Mouse (Mus musculus) neural tube, embryonic 14.5 days (tissue): Measurements from ENCODE around the gene Wdr64. TPM values are rescaled to one million over a fixed set of nuclear protein-coding genes. Genes with fewer than 3 reads are reported as not detected.

Source experiments
- ATAC-seq: fragments of 200-750 bp; cut with Nextera tagmentation; 2 replicates; pipeline ENCODE4 v1.8.0; 2017; ENCODE audit warnings: low read depth, mild to moderate bottlenecking, moderate TSS enrichment, moderate library complexity
- H3K27ac ChIP-seq: fragments of 300-500 bp; sonication (generic); 2 replicates; pipeline ENCODE4 v1.5.1; 2014; ENCODE audit warnings: low read depth, mild to moderate bottlenecking, control low read depth, low read length, moderate library complexity, mixed read lengths
- H3K27me3 ChIP-seq: fragments of 300-500 bp; sonication (generic); 2 replicates; pipeline ENCODE4 v1.6.1; 2014; ENCODE audit warnings: low read length; ENCODE audit not compliant: control insufficient read depth, insufficient read depth
- H3K36me3 ChIP-seq: fragments of 300-500 bp; sonication (generic); 2 replicates; pipeline ENCODE4 v1.6.1; 2014; ENCODE audit warnings: low read length, mixed read lengths; ENCODE audit not compliant: control insufficient read depth, insufficient read depth
- H3K4me1 ChIP-seq: fragments of 300-500 bp; sonication (generic); 2 replicates; pipeline ENCODE4 v1.6.1; 2014; ENCODE audit warnings: low read length; ENCODE audit not compliant: control insufficient read depth, insufficient read depth
- H3K4me2 ChIP-seq: fragments of 300-500 bp; sonication (generic); 2 replicates; pipeline ENCODE4 v1.6.1; 2014; ENCODE audit warnings: mild to moderate bottlenecking, low read depth, low read length, control low read depth
- H3K4me3 ChIP-seq: fragments of 300-500 bp; sonication (generic); 2 replicates; pipeline ENCODE4 v1.5.1; 2014; ENCODE audit warnings: low read depth, low read length, control low read depth, mixed read lengths
- H3K9ac ChIP-seq: fragments of 300-500 bp; sonication (generic); replicated peaks from 2 replicates; pipeline ENCODE4 v1.6.1; 2014; ENCODE audit warnings: low read depth, mild to moderate bottlenecking, control low read depth, low read length, mixed read lengths
- H3K9me3 ChIP-seq: fragments of 300-500 bp; sonication (generic); 2 replicates; pipeline ENCODE4 v1.6.1; 2016; ENCODE audit warnings: low read length; ENCODE audit not compliant: control insufficient read depth
- WGBS: fragments of 180-500 bp; shearing (Covaris S2); extraction: QIAGEN DNeasy Blood & Tissue Kit; methylation state at CpG from one replicate; pipeline ENCODE4 v1.1.7; 2014; 5-methylcytosine and 5-hydroxymethylcytosine counted together
- polyA plus RNA-seq: library from polyadenylated mRNA; unstranded; fragments of >200 nt; fragmentation: Nextera tagmentation; extraction: Ambion mirVana; gene quantifications from 2 replicates; pipeline ENCODE4 v1.2.1, GENCODE M21; 2014

The Wdr64 gene
- not detected in 2 replicates for polyA plus RNA-seq

- no peak within 1 kb of the TSS for H3K9ac ChIP-seq
- H3K36me3 ChIP-seq: no peaks in the 10 kb centered on the region
- no peaks in the 10 kb centered on the region for H3K4me1 ChIP-seq
- no peaks in the 10 kb centered on the region for H3K9me3 ChIP-seq
- no peak for ATAC-seq
- H3K4me2 ChIP-seq: no peak within 1 kb of the TSS
- no peak within 1 kb of the TSS for H3K27ac ChIP-seq
- H3K27me3 ChIP-seq: no peaks in the 10 kb centered on the region
- WGBS: 100% methylated on average over 1 of the region's 1 CpGs
- H3K4me3 ChIP-seq: no peak within 1 kb of the TSS
Measured at GRCm38 (mm10) chr1:175698293-175698692, at the start of gene Wdr64. Gene Wdr64 (plus strand): TSS chr1:175698593.

DNA sequence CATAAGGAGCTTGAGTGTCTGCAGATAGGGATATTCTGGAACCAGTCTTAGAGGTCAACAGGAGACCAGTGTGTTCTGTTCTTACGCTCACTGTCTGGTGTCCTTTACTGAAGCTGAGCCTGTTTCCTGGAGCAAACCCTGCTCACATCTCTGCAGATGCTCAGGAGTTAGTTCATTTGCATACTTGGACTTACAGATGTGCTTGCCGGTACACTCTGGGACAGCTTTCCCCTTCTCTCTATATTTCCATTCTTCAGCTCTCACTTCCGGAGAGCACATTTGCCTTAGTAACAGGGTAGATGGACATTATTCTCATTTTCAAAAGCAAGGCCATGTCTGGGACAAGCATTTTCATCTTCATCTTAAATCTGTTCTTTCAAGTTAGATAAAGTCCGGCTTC lies 49.8 kb upstream of the Wdr64 start:
- Histone ChIP-seq H3K4me2 (no peak overlapping the region), H3K36me3 (no peaks in the 10 kb centered on the region), H3K4me3 (no peak overlapping the region), H3K9ac (no peak overlapping the region), H3K27me3 (no peaks in the 10 kb centered on the region), H3K4me1 (no peaks in the 10 kb centered on the region), H3K9me3 (no peaks in the 10 kb centered on the region), H3K27ac (no peak overlapping the region)
- ATAC-seq: no peak
- 98% methylated on average over 4 of the region's 4 CpGs for WGBS

- Histone ChIP-seq H3K27ac (no peak overlapping the region), H3K4me2 (no peak overlapping the region), H3K27me3 (no peaks in the 10 kb centered on the region), H3K36me3 (no peaks in the 10 kb centered on the region), H3K4me3 (no peak overlapping the region), H3K9me3 (no peaks in the 10 kb centered on the region), H3K9ac (no peak overlapping the region), H3K4me1 (no peaks in the 10 kb centered on the region)
- 96% methylated on average over 4 of the region's 4 CpGs for WGBS
- ATAC-seq: no peak
Measured at GRCm38 (mm10) chr1:175659900-175660299, 38.5 kb upstream of the Wdr64 start.

- H3K27ac ChIP-seq: no peak overlapping the region
- H3K36me3 ChIP-seq: no peaks in the 10 kb centered on the region
- WGBS: 82% methylated on average over 5 of the region's 5 CpGs
- no peak overlapping the region for H3K4me3 ChIP-seq
- peak; percentile 76; the same call in 1 of the 2 replicates for ATAC-seq
- no peaks in the 10 kb centered on the region for H3K9me3 ChIP-seq
- H3K27me3 ChIP-seq: no peaks in the 10 kb centered on the region
- H3K9ac ChIP-seq: no peak overlapping the region
- no peaks in the 10 kb centered on the region for H3K4me1 ChIP-seq
- H3K4me2 ChIP-seq: no peak overlapping the region
Measured at GRCm38 (mm10) chr1:175668666-175669405, 29.6 kb upstream of the Wdr64 start.

DNA sequence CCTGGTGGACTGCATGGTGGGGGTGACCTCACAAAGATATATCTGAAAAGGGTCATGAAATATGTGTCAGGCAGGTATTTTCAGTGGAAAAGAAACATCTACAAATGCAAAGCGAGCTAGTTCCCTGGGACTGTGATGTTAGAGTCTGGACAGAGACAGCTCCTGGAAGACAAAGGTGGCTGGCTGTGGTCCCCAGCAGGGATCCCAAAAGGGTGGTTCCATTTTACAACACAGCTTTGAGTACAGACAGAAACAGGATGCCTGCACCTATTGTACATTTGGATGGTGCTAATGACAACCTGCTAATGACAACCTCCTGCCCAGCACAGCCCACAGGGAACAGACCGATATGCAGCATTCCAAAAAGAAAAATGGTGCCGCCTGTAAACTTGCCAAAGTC lies 28.9 kb upstream of the Wdr64 start:
- Histone ChIP-seq H3K4me3 (no peak overlapping the region), H3K36me3 (no peaks in the 10 kb centered on the region), H3K27me3 (no peaks in the 10 kb centered on the region), H3K4me1 (no peaks in the 10 kb centered on the region), H3K9ac (no peak overlapping the region), H3K27ac (no peak overlapping the region), H3K4me2 (no peak overlapping the region), H3K9me3 (no peaks in the 10 kb centered on the region)
- no peak for ATAC-seq
- 84% methylated on average over 3 of the region's 3 CpGs for WGBS

- no peaks in the 10 kb centered on the region for H3K27me3 ChIP-seq
- no peak overlapping the region for H3K4me3 ChIP-seq
- ATAC-seq: no peak
- WGBS: 73% methylated on average over 7 of the region's 7 CpGs
- H3K27ac ChIP-seq: no peak overlapping the region
- H3K4me2 ChIP-seq: no peak overlapping the region
- no peaks in the 10 kb centered on the region for H3K36me3 ChIP-seq
- no peak overlapping the region for H3K9ac ChIP-seq
- H3K4me1 ChIP-seq: no peaks in the 10 kb centered on the region
- no peaks in the 10 kb centered on the region for H3K9me3 ChIP-seq
Measured at GRCm38 (mm10) chr1:175670042-175670441, 28.4 kb upstream of the Wdr64 start.

DNA sequence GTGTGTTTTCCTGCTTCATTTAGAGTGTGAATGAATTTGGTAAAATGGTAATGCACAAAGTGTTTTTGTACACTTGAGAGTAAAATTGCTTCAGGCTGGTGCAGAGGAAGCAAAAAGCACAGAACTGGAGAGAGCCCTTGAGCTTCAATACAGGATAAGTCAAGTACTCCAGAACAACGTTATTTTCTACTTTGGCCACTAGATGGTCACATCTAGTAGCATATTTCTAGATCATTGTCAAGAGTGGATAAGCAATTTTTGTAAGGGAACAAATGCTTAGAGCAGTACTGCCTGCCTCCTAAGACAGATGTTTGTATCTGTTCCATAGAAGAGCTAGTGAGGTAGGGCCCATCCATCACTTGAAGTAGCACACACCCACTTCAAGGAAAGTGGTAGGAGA lies 26.8 kb upstream of the Wdr64 start:
- Histone ChIP-seq H3K36me3 (no peaks in the 10 kb centered on the region), H3K27ac (no peak overlapping the region), H3K9ac (no peak overlapping the region), H3K4me2 (no peak overlapping the region), H3K27me3 (no peaks in the 10 kb centered on the region), H3K4me1 (no peaks in the 10 kb centered on the region), H3K9me3 (no peaks in the 10 kb centered on the region), H3K4me3 (no peak overlapping the region)
- 41% methylated on average over 1 of the region's 1 CpGs for WGBS
- ATAC-seq: 0 out of 2 replicates have a peak, but pooled peaks have one; percentile 16

DNA sequence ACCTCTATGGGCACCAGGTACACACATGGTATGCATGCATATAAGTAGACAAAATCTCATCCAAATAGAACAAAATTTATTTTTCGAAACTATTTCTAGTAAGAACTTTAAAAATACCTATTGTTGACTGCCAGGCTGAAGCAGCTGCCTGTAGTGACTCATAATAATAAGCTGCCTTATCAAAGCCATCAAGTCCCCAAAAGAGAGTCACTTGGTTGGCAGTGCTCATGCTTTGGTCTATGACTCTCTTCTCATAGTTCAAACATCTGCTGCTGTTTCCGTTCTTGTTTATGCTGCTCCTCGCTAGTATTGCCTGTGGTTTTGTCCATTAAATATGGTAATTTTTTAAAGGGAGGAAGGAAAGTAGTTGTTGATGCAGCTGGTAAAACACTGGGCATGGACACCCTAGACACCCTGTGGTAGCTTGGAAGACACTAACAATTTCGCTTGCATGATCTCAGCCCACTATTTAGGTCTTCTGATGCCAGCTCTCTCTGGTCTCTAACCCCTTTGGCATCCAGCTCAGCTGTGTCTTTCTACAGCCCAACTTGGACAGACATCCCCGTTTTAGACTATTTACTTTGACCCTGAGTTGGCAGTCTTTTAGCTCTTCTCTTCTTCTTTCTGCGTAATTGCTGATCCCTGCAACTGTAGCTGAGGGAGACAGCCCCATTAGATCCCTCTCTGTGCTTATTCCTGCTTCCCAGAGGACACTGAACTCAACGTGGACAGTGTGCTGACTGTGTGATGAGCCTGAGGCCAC lies 24.6 kb upstream of the Wdr64 start:
- Histone ChIP-seq H3K9me3 (no peaks in the 10 kb centered on the region), H3K4me3 (no peak overlapping the region), H3K9ac (no peak overlapping the region), H3K36me3 (no peaks in the 10 kb centered on the region), H3K27me3 (no peaks in the 10 kb centered on the region), H3K4me2 (no peak overlapping the region), H3K27ac (no peak overlapping the region), H3K4me1 (no peaks in the 10 kb centered on the region)
- 86% methylated on average over 7 of the region's 7 CpGs for WGBS
- no peak for ATAC-seq

DNA sequence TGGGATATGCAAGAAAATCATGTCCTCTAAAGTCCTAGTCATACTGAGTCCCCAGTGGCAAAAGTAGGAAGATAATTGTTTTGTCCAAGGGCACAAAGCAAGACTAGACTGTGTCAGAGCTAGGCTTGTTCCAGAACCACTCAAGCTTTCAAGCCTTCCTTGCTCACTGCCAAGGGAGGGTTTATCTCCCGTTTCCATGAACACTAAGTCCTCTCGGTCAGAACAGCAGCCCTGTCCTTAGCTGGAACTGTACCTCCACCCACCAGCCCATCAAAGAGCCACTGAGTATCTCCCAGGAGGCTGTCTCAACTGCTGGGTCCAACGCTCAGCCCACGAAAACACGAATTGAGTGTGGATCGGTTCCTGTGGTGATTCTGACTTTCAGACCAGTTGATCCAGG lies 23.3 kb upstream of the Wdr64 start:
- ATAC-seq: no peak
- Histone ChIP-seq H3K4me2 (no peak overlapping the region), H3K9me3 (no peaks in the 10 kb centered on the region), H3K9ac (no peak overlapping the region), H3K4me1 (no peaks in the 10 kb centered on the region), H3K4me3 (no peak overlapping the region), H3K27me3 (no peaks in the 10 kb centered on the region), H3K36me3 (no peaks in the 10 kb centered on the region), H3K27ac (no peak overlapping the region)
- WGBS: 93% methylated on average over 6 of the region's 6 CpGs
